Mouse (Mus musculus) heart, postnatal 25 days (tissue): ENCODE data around the gene Kmt2b. TPM values are rescaled to one million over a fixed set of nuclear protein-coding genes. Genes with fewer than 3 reads are reported as not detected.

Experiments
- DNase-seq: peaks from one replicate; pipeline ENCODE4 v3.0.0; 2022; ENCODE audit warnings: low spot score
- intact Hi-C: fragments of 180-260 bp; cut with DNase I; formaldehyde crosslinking; loops from one replicate; pipeline ENCODE4 v1.15.1; 2025
- total RNA-seq, 2 experiments: library from RNA; stranded (reverse); gene quantifications; 2 replicates each; pipeline ENCODE4 v1.2.3; 2021

The Kmt2b gene
- total RNA-seq, 2 experiments from 2014 or later, result 17.5 to 22.7 TPM

- intact Hi-C loops, result no loop called here
- peak; percentile 95 for DNase-seq
Observed at GRCm38 (mm10) chr7:30552102-30553020, 36.2 kb downstream of the Kmt2b start, which contains the start of the genes Hspb6 and Proser3. Gene Hspb6 (plus strand): TSS chr7:30552178. Gene Proser3 (minus strand): TSS chr7:30552299.

DNA sequence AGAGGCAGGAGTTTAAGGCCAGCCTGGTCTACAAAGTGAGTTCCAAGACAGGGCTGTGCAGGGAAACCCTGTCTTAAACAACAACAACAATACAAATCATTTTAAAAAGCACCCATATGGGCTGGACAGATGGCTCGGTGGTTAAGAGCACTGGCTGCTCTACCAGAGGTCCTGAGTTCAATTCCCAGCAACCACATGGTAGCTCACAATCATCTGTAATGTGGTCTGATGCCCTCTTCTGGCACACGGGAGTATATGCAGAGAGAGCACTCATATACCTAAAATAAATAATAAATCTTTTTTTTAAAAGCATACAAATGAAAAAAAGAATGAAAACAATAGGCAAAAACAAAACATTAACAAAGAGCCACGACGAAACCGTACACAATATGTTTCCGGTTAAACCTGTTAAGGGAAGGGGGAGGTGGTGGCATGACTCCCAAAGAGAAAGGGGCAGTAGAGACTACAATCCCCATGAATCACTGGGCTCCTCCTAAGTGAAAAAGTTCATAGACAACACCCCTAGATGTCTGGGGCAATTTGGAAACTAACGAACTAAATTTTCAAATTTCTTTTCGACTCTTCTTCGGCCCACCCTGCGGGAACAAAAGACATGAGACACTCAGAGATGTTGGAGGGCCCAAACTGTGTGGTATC, 37.0 kb downstream of the Kmt2b start:
- DNase-seq, result no peak
- intact Hi-C loops, result no loop called here

GRCm38 (mm10) chr7:30550603-30551002, 37.9 kb downstream of the Kmt2b start:
- intact Hi-C loops, result no loop called here

GRCm38 (mm10) chr7:30549880-30550279, 38.6 kb downstream of the Kmt2b start:
- intact Hi-C loops, result loop anchor here (5.0 kb wide), 1 partner anchor 58 kb away; the partner anchor contains the start of gene Prodh2
- DNase-seq, result no peak

More at GRCm38 (mm10) chr7:30550603-30551002, 37.9 kb downstream of the Kmt2b start:
- DNase-seq, result no peak

- intact Hi-C loops, result no loop called here
- DNase-seq, result no peak
Observed at GRCm38 (mm10) chr7:30544327-30544726, 44.2 kb downstream of the Kmt2b start.

DNA sequence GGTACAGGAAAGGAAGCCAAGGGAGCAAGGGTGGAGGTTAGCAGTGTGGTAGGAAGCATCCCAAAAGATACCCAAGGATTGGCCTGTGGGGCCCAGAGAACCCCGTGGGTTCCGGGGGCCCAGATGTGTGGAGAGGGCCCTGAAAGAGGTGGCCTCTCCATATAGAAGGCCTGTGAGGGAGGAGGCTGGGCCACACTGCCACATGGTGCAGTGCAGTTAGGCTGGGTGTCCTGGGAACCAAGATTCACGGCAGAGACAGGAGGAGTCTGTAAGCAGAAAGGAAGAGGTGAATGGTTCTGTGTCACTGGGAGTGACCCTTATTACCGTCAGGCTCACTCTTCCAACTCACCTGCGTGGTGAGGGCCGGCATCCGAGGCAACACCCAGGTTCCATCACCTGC, 48.0 kb downstream of the Kmt2b start:
- intact Hi-C loops, result no loop called here
- DNase-seq, result no peak

GRCm38 (mm10) chr7:30534633-30535577, 53.6 kb downstream of the Kmt2b start, which contains the start of gene Arhgap33:
Gene Arhgap33 (minus strand): TSS chr7:30535060.
- DNase-seq, result peak; percentile 90
- intact Hi-C loops, result no loop called here

DNA sequence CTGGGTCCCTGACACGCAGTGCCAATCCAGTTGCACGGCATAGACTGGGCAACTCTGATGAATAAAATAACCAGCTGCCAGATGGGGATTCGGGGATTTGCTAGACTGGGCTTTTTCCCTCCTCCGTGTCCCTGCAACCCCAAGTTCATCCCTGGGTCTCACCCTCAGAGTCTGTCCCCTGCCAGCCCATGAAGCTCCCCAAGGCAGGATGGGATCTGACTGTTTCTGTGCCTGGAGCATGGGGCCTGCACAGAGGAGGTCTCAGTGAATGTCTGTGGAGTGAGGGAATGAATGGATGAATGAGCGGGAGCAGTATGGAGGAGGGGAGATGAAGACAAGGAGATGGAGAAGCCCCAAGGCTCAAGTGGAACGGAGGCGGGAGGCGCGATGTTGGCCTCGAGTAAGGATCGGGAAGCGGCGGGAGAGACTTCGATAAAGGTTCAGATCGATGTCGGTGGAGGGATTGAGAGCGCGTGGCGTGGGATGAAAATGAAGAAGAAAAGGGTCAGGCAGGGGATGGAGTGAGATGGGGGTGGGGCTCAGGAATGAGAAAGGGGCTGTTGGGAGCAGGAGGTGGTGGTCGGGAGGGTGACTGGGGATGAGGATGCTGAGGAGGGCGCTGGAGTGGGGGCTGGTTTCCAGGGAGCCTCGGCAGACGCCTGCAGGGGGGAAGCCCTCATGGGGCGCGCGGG, 54.4 kb downstream of the Kmt2b start:
- intact Hi-C loops, result no loop called here
- DNase-seq, result no peak

GRCm38 (mm10) chr7:30532931-30533330, 55.6 kb downstream of the Kmt2b start:
- intact Hi-C loops, result no loop called here

GRCm38 (mm10) chr7:30531291-30531815, 57.2 kb downstream of the Kmt2b start:
- intact Hi-C loops, result no loop called here
- no peak for DNase-seq

More at GRCm38 (mm10) chr7:30532931-30533330, 55.6 kb downstream of the Kmt2b start:
- DNase-seq, result no peak

GRCm38 (mm10) chr7:30526981-30527380, 61.5 kb downstream of the Kmt2b start:
- DNase-seq, result no peak
- intact Hi-C loops, result no loop called here

DNA sequence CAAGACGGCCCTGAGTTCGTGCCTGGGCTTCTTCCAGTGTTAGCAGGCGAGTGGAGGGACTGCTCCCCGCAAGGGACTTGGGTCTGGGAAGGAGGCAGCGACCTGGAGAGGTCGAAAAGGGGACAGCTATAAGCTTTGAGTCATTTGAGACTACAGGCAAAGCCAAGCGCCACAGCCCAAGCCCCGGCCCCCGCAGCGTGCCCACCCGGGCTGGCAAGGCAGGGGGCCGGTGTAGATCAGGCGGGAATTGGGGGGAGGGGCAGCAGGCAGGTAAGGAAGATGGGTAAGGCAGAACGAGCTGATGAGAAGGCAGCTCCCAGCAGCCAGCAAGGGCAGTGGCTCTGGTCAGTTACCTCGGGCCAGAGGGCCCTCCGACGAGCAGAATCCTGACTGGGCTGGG, 62.1 kb downstream of the Kmt2b start:
- DNase-seq, result no peak
- intact Hi-C loops, result no loop called here

GRCm38 (mm10) chr7:30525954-30526353, 62.6 kb downstream of the Kmt2b start:
- intact Hi-C loops, result no loop called here
- no peak for DNase-seq

DNA sequence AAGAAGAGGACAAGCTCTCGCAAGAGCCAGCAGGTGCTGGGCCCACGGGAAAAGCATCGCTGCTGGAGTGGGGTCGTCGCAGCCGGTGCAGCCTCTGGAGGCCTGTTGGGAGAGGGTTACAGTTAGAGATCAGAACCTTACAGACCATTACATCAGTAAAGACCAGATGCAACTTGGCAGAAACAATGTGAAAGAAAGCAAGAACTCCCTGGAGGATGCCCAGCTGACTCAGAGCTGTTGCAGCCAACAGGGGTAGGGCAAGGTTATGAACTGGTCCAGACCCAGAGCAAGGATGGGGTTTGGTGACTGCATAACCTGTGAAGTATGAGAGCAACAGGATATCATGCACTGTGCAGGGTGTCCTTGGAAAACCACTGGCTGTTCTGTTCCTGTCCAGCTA, 64.0 kb downstream of the Kmt2b start:
- DNase-seq, result no peak
- intact Hi-C loops, result no loop called here

DNA sequence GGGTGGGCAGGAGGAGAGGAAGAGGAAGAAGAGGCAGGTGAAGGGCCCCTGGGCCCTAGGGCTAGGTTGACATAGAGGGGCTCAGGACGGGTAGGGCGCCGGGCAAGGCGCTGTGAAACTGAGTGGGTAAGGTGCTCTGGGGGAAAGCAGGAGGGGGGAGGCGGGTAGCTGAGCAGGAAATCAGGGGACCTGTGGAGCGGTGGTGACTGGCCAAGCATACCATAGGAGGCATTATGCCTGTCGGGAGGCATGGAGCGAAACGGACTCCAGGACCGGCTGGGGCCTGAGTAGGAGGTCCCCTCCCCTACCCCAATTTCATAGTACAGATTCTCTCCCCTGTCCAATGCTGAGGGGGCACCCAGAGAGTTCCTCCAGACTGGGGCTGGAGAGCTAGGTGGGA, 65.7 kb downstream of the Kmt2b start:
- intact Hi-C loops, result no loop called here
- DNase-seq, result no peak

DNA sequence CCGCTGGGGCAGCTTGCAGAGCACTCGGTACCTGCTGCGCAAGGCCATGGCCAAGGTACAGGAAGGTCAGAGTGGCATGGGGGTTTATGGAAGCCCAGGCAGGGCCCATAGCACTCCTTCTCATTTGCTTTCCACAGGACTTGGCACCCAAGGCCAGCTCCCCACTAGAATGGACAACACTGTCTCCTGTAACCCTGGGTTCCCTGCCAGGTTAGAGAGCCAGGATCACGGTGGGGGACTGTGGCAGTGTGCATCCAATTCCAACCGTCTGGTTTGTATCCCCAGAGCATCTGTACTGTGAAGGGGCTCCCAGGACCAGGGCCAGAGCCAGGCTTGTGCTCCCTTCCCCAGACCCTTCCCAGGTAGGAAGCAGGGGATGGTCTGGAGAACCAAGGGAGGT, 67.7 kb downstream of the Kmt2b start:
- no peak for DNase-seq
- intact Hi-C loops, result no loop called here

- no peak for DNase-seq
- intact Hi-C loops, result no loop called here
Observed at GRCm38 (mm10) chr7:30520396-30520795, 68.1 kb downstream of the Kmt2b start.
